Mouse (Mus musculus) kidney, embryonic 16.5 days (tissue): ENCODE results near the gene Tnfsf4. TPM values are rescaled to one million over a fixed set of nuclear protein-coding genes. Genes with fewer than 3 reads are reported as not detected.

ENCODE experiments used
- ATAC-seq: fragments of 200-750 bp; cut with Nextera tagmentation; 2 replicates; pipeline ENCODE4 v1.8.0; 2017; ENCODE audit warnings: moderate TSS enrichment; ENCODE audit not compliant: low FRiP score, low TSS enrichment
- H3K27ac ChIP-seq: fragments of 300-500 bp; sonication (generic); 2 replicates; pipeline ENCODE4 v1.5.1; 2014; ENCODE audit warnings: low read length
- H3K27me3 ChIP-seq: fragments of 300-500 bp; sonication (generic); 2 replicates; pipeline ENCODE4 v1.6.1; 2014; ENCODE audit warnings: low read length, control low read depth, mixed read lengths; ENCODE audit not compliant: insufficient read depth
- H3K36me3 ChIP-seq: fragments of 300-500 bp; sonication (generic); 2 replicates; pipeline ENCODE4 v1.6.1; 2014; ENCODE audit warnings: low read length, control low read depth, mixed read lengths; ENCODE audit not compliant: insufficient read depth
- H3K4me1 ChIP-seq: fragments of 300-500 bp; sonication (generic); 2 replicates; pipeline ENCODE4 v1.6.1; 2014; ENCODE audit warnings: low read length, control low read depth, mixed read lengths; ENCODE audit not compliant: insufficient read depth
- H3K4me2 ChIP-seq: fragments of 300-500 bp; sonication (generic); replicated peaks from 2 replicates; pipeline ENCODE4 v1.6.1; 2014; ENCODE audit warnings: low read depth, low read length
- H3K4me3 ChIP-seq: fragments of 300-500 bp; sonication (generic); 2 replicates; pipeline ENCODE4 v1.5.1; 2014; ENCODE audit warnings: mild to moderate bottlenecking, low read length
- H3K9ac ChIP-seq: fragments of 300-500 bp; sonication (generic); replicated peaks from 2 replicates; pipeline ENCODE4 v1.6.1; 2014; ENCODE audit warnings: low read length
- H3K9me3 ChIP-seq: fragments of 300-500 bp; sonication (generic); 2 replicates; pipeline ENCODE4 v1.6.1; 2016; ENCODE audit warnings: low read length, control low read depth
- WGBS: fragments of 180-500 bp; shearing (Covaris S2); extraction: QIAGEN DNeasy Blood & Tissue Kit; methylation state at CpG from one replicate; pipeline ENCODE4 v1.1.7; 2014; 5-methylcytosine and 5-hydroxymethylcytosine counted together
- polyA plus RNA-seq: library from polyadenylated mRNA; unstranded; fragments of >200 nt; fragmentation: Nextera tagmentation; extraction: Ambion mirVana; gene quantifications from 2 replicates; pipeline ENCODE4 v1.2.1, GENCODE M21; 2015

Gene Tnfsf4
- polyA plus RNA-seq = 0.09 TPM in 1 of 2 replicates, not detected in the other

DNA sequence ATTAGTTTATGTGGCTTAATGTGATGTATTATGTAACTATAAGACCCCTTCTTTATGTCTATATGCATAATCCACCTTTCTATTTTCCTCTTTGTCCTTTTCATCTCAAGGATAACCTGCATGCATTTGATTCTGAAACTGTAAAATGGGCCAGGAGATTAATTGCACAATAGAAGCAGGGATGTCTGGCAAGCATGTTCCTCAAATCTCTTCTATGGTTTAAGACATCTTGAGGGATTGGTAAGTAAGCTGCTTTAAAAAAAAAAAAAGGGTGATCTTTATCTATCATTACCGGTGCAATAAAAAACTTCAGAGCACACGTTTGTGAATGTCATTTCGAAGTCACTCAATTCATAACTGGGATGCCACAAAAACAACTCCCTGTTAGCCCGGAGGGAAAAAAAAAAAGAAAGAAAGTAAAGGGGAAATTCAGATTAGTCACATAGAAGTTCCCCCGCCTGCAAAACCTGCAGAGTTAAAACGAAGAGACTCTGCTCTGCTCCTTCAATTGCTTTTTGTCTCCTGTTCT, at the start of gene Tnfsf4:
Tnfsf4 (plus strand) TSS at position 479 of the 529 bp plus-strand sequence.
- ATAC-seq = no peak

DNA sequence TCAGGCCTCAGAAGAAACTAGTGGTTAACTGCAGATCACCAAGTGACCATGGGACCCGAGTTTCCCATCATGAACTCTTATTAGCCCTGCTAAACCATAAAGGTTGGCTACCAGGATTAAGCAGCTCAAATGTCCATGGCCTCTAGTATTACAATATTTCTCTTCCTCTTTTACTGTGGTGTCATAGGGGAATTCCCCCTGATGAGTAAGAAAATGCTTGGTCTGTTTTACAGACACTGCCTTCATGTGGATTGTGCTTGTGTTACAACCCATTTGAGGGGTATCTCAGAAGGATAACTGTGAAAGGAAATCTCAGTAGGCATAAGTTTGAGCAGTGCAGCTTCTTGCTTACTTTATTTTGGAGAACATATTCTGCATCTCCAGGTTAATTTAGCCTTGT, 44.2 kb upstream of the Tnfsf4 start:
- H3K9me3 ChIP-seq = peaks cover 3% of the 10 kb centered on the region
- H3K27me3 ChIP-seq = no peaks in the 10 kb centered on the region
- ATAC-seq = no peak
- H3K36me3 ChIP-seq = no peaks in the 10 kb centered on the region
- H3K9ac ChIP-seq = no peak overlapping the region
- no peaks in the 10 kb centered on the region for H3K4me1 ChIP-seq
- WGBS = 81% methylated on average over 1 of the region's 1 CpGs
- H3K4me3 ChIP-seq = no peak overlapping the region
- no peak overlapping the region for H3K27ac ChIP-seq
- H3K4me2 ChIP-seq = no peak overlapping the region

More for the DNA sequence above, at the start of gene Tnfsf4:
- no peak within 1 kb of the TSS for H3K4me2 ChIP-seq
- H3K4me1 ChIP-seq = 0 out of 2 replicates have a peak, but pooled peaks cover 3% of the 10 kb centered on the region
- no peaks in the 10 kb centered on the region for H3K9me3 ChIP-seq
- H3K36me3 ChIP-seq = no peaks in the 10 kb centered on the region
- H3K27ac ChIP-seq = no peak within 1 kb of the TSS
- no peaks in the 10 kb centered on the region for H3K27me3 ChIP-seq
- H3K4me3 ChIP-seq = no peak within 1 kb of the TSS
- H3K9ac ChIP-seq = no peak within 1 kb of the TSS
- WGBS = 67% methylated on average over 6 of the region's 6 CpGs

DNA sequence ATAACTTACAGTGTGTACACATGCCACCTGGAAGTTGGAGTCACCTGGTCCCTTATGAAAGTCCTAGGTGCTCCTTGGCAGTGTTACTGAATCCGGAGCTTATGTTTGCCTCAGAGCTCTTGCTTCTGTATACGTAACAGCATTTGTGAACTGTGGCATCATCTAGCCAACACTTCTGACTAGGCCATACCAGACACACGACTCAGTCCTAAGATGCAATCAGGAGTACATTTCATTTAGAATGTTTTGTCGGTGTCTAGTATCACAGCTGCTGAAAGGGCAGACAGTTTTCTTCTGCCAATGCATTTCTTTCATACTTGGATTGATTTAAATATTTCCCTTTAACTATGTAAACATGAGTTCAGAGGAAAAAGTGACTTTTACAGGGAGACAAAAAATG, 30.2 kb upstream of the Tnfsf4 start:
- no peak for ATAC-seq
- H3K27ac ChIP-seq = no peak overlapping the region
- H3K9ac ChIP-seq = no peak overlapping the region
- H3K4me3 ChIP-seq = no peak overlapping the region
- H3K4me1 ChIP-seq = no peaks in the 10 kb centered on the region
- WGBS = 75% methylated on average over 4 of the region's 4 CpGs
- no peak overlapping the region for H3K4me2 ChIP-seq
- 0 out of 2 replicates have a peak, but pooled peaks cover 3% of the 10 kb centered on the region for H3K9me3 ChIP-seq
- H3K36me3 ChIP-seq = no peaks in the 10 kb centered on the region
- H3K27me3 ChIP-seq = no peaks in the 10 kb centered on the region

DNA sequence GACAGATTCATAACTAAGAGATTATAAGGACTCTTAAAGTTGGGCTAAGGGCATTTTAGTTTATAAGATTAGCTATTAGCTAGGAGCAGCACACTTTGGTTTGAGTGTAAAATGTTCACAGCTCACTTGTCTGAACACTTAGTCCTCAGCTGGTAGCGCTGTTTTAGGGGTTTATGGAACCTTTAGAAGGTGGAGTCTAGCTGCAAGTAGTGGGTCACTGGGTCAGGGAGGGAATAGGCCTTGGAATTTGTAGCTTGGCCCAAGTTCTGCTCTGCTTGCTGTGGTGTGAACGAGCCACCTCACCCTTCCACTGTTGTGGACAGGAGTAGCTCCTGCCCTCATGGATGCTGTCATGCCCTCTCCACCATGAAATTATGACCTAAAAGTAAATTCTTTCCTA, 23.3 kb upstream of the Tnfsf4 start:
- ATAC-seq = no peak
- H3K9me3 ChIP-seq = 0 out of 2 replicates have a peak, but pooled peaks cover 3% of the 10 kb centered on the region

DNA sequence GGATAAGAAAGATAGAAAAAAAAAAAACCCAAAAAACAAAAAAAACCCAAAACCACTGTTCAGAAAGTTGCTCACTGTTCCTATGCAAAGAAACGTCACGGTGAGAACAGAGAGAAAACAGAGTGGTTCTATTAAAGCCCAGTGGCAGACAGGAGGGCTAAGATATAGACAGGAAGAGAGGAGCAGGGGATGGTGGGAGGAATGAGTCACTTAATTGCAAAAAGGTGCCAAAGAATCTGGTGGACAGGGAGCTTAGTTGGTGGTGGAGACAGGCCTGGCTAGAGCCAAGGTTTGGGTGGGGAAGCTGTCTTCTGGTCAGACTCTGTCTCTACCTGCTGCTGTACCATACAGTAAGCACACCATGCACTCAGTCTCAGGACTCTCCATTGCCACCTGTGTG, 19.3 kb upstream of the Tnfsf4 start:
- H3K36me3 ChIP-seq = no peaks in the 10 kb centered on the region
- no peak for ATAC-seq
- no peak overlapping the region for H3K4me3 ChIP-seq
- H3K4me1 ChIP-seq = 0 out of 2 replicates have a peak, but pooled peaks cover 2% of the 10 kb centered on the region
- no peaks in the 10 kb centered on the region for H3K27me3 ChIP-seq
- H3K9ac ChIP-seq = no peak overlapping the region
- H3K9me3 ChIP-seq = no peaks in the 10 kb centered on the region
- H3K27ac ChIP-seq = no peak overlapping the region
- H3K4me2 ChIP-seq = no peak overlapping the region
- WGBS = 89% methylated on average over 2 of the region's 2 CpGs

More for the DNA sequence above, 23.3 kb upstream of the Tnfsf4 start:
- no peak overlapping the region for H3K4me3 ChIP-seq
- no peak overlapping the region for H3K4me2 ChIP-seq
- H3K27ac ChIP-seq = no peak overlapping the region
- no peaks in the 10 kb centered on the region for H3K4me1 ChIP-seq
- H3K36me3 ChIP-seq = no peaks in the 10 kb centered on the region
- 62% methylated on average over 2 of the region's 2 CpGs for WGBS
- no peaks in the 10 kb centered on the region for H3K27me3 ChIP-seq
- no peak overlapping the region for H3K9ac ChIP-seq

DNA sequence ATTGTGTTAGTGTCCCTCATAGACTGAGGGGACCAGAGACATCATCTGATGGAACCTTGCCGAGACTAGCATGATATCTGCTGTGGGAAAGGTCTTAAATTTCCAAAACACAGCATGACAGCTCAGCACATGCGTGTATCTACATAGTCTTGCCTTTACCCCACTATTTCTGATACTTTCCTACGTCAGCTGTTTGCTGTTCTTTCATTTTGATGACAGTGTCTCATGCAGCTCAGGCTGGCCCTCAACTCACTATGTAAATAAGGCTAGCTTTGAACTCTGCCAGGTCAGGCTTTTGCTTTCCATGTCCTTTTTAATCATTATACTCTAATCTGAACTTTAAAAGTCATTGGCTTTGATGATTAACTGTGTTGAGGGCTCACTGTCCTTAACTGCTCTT, 16.6 kb upstream of the Tnfsf4 start:
- no peak overlapping the region for H3K9ac ChIP-seq
- 0 out of 2 replicates have a peak, but pooled peaks cover 2% of the 10 kb centered on the region for H3K4me1 ChIP-seq
- ATAC-seq = no peak
- H3K27ac ChIP-seq = no peak overlapping the region
- 74% methylated on average over 3 of the region's 3 CpGs for WGBS
- H3K4me2 ChIP-seq = no peak overlapping the region
- no peak overlapping the region for H3K4me3 ChIP-seq
- no peaks in the 10 kb centered on the region for H3K36me3 ChIP-seq
- H3K9me3 ChIP-seq = no peaks in the 10 kb centered on the region
- H3K27me3 ChIP-seq = no peaks in the 10 kb centered on the region

DNA sequence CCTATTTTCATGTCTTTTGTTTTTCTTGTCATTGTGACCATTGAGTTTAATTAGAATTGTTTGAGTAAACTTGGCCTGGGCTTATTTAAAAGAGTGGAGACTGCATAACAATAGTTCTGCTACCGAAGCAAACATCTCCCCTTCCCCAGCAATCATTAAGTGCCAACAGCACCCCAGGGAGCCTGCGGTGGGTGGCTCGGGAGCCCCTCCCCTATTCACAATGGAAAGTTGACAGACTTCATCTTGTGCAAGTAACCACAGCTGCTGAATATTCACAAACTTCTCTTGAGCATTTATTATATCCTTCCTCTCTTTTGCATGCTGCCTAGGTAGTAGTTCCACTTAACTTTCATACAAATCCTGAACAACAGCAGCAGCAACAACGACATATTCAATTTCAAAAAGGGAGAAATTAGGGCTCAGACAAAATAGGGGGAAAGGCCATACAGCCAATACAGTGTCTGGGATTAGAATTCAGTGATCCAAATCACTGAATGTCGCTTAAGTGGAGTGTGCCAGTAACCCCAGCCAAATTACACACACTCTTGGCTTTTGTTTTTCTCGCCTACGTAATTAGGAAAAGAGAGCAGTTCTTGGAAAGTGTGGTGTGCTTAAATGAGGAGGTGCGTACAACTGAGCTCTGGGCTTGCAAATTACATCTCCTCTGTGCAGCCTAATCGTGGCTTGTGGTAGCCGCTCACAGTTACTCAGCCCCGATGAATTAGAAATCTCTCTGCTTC, 15.4 kb upstream of the Tnfsf4 start:
- no peaks in the 10 kb centered on the region for H3K9me3 ChIP-seq
- no peak overlapping the region for H3K4me3 ChIP-seq
- no peak for ATAC-seq
- H3K27ac ChIP-seq = no peak overlapping the region
- H3K9ac ChIP-seq = no peak overlapping the region
- 21% methylated on average over 11 of the region's 11 CpGs for WGBS
- no peak overlapping the region for H3K4me2 ChIP-seq
- H3K36me3 ChIP-seq = no peaks in the 10 kb centered on the region
- no peaks in the 10 kb centered on the region for H3K27me3 ChIP-seq
- H3K4me1 ChIP-seq = 0 out of 2 replicates have a peak, but pooled peaks cover 2% of the 10 kb centered on the region

DNA sequence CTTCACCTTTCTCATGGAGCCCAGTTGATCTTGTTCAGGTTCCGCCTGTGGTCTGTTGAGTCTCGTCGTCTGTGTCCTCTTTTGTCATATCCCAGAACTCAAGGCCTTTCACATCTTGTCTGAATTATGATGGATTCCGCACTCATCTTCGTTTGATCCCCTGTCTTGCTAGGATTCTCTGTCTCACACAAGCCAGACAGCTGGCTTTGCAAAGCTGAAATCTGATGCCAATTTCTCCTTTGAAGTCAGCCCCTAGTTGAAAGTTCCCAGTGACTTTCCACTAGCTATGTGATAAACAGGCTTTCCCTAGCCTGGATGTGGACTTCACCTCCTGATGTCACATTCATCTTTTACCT, 14.8 kb upstream of the Tnfsf4 start:
- 36% methylated on average over 5 of the region's 5 CpGs for WGBS
- no peaks in the 10 kb centered on the region for H3K36me3 ChIP-seq
- ATAC-seq = 0 out of 2 replicates have a peak, but pooled peaks have one; percentile 31
- H3K27ac ChIP-seq = no peak overlapping the region
- no peak overlapping the region for H3K9ac ChIP-seq
- no peak overlapping the region for H3K4me3 ChIP-seq
- no peaks in the 10 kb centered on the region for H3K9me3 ChIP-seq
- H3K4me2 ChIP-seq = no peak overlapping the region
- no peaks in the 10 kb centered on the region for H3K27me3 ChIP-seq
- 0 out of 2 replicates have a peak, but pooled peaks cover 2% of the 10 kb centered on the region for H3K4me1 ChIP-seq

DNA sequence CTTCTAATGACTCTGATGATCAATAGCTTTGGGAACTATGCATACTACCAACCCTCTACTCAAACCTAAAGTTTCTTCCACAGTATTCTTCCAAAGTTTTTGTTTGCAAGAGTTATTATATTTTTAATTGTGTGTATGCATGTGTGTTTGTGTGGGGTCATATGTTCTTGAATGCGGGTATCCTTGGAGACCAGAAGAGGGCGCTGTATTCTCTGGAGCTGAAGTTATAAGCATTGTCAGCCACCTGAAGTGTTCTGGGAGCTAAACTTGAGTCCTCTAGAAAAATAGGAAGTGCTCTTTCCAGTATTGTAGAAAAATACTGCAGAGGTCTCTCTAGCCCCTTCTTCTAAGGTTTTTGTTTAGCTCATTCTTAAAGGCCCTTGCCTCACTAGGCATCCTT, 5.1 kb upstream of the Tnfsf4 start:
- WGBS = 60% methylated on average over 2 of the region's 2 CpGs
- ATAC-seq = no peak
- H3K4me3 ChIP-seq = no peak overlapping the region
- H3K9me3 ChIP-seq = no peaks in the 10 kb centered on the region
- H3K36me3 ChIP-seq = no peaks in the 10 kb centered on the region
- H3K27me3 ChIP-seq = no peaks in the 10 kb centered on the region
- H3K9ac ChIP-seq = no peak overlapping the region
- H3K4me2 ChIP-seq = no peak overlapping the region
- no peak overlapping the region for H3K27ac ChIP-seq
- no peaks in the 10 kb centered on the region for H3K4me1 ChIP-seq

DNA sequence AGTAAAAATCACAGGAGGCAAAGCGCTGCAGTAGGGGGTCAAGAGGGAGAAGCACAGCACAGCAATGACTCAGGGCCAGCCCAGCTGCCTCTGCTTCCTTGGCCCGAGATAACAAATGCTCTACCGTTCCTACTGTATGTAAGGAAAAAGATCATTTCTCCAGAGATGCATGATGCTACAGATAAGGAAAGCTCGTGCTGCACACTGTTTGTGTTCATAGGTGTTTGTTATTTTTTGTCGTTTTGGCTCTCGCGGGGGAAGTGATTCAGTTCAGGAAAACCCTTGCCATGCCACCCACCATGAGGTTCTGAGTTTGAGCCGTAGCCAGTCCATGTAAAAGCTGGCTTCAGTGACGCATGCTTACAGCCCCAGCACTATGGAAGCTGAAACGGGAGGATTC, 2.3 kb upstream of the Tnfsf4 start:
- no peak overlapping the region for H3K27ac ChIP-seq
- no peak for ATAC-seq
- H3K4me1 ChIP-seq = 0 out of 2 replicates have a peak, but pooled peaks cover 3% of the 10 kb centered on the region
- H3K9ac ChIP-seq = no peak overlapping the region
- H3K27me3 ChIP-seq = no peaks in the 10 kb centered on the region
- no peaks in the 10 kb centered on the region for H3K36me3 ChIP-seq
- H3K4me2 ChIP-seq = no peak overlapping the region
- H3K9me3 ChIP-seq = no peaks in the 10 kb centered on the region
- H3K4me3 ChIP-seq = no peak overlapping the region
- WGBS = 70% methylated on average over 10 of the region's 10 CpGs
